9 mouse cellular contexts compared by ENCODE assay signal in the genomic region with DNA sequence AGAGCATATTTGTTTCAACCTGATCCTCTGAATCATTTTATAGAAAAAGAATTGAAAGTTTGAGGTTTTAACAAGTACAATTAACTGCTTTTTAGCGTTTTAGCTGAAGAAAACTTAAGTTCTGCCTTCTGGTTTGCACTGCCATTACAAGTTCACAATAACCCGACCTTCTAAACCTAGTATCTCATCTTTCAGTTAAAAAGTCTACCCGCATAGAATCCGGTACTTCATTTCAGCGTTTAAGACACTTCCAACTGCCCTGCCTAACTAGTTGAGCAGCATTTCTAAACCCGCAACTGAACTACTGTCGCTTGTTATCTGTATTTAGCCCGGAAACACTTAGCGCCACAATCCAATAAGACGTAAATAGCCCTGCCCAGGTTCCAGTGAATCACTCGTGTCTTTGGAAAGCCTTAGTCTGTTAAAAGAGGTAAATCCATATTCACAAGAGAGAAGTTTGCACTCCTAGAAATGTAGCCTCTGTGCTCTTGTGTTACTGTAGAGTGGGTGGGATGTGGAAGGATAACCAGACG. TPM values are rescaled to one million over a fixed set of nuclear protein-coding genes. Genes with fewer than 3 reads are reported as not detected.
A peak's percentile ranks its signal among the peaks of the same experiment; 100 is the strongest.
DNase-seq lines count a peak whose midpoint lies in the region; ATAC-seq and TF ChIP-seq lines count a peak whose summit lies in the region.
"Had no signal": no experiment of that assay in that cellular context is flagged by ENCODE, and none has a peak within 500 bp of the region (broad histone marks: within the 10 kb centered on the region; RNA-seq: fewer than 3 reads in every experiment).

No protein-coding gene starts in this region.

- H3K9ac ChIP-seq in limb, embryonic 14.5 days (ENCODE audit: low read depth, low read length, severe bottlenecking): no peak overlapping the region
- no peak overlapping the region for H3K9ac ChIP-seq in stomach, embryonic 15.5 days

- peak overlapping the region; percentile 95 for H3K4me3 ChIP-seq in megakaryocyte, embryonic 14.5 days (replicated peaks)
- H3K4me3 ChIP-seq in limb, embryonic 14.5 days (replicated peaks; ENCODE audit: low read length): peak overlapping the region; percentile 82
- H3K4me3 ChIP-seq in stomach, embryonic 15.5 days (replicated peaks): peak overlapping the region; percentile 58

- H3K4me2 ChIP-seq in limb, embryonic 14.5 days (replicated peaks; ENCODE audit: low read depth, low read length, severe bottlenecking): peak overlapping the region; percentile 81
- peak overlapping the region; percentile 66 for H3K4me2 ChIP-seq in stomach, embryonic 15.5 days

- no peak for TF ChIP-seq POLR2A in limb, embryonic 14.5 days (IDR thresholded peaks at IDR 0.05; ENCODE audit: borderline replicate concordance, extremely low read depth, insufficient read depth, insufficient read length)

- no peaks in the 10 kb centered on the region for H3K27me3 ChIP-seq in megakaryocyte, embryonic 14.5 days (replicated peaks)
- H3K27me3 ChIP-seq in limb, embryonic 14.5 days (ENCODE audit: control insufficient read depth, insufficient read depth, low read length): no peaks in the 10 kb centered on the region
- no peaks in the 10 kb centered on the region for H3K27me3 ChIP-seq in stomach, embryonic 15.5 days (replicated peaks)

- ATAC-seq in megakaryocyte, adult 5-6 weeks (ENCODE audit: poor library complexity, severe bottlenecking): no peak
- no peak for ATAC-seq in limb, embryonic 14.5 days (ENCODE audit: low FRiP score, low read depth)
- no peak for ATAC-seq in stomach, embryonic 15.5 days (ENCODE audit: insufficient read depth, low FRiP score, low read depth)

- H3K9me3 ChIP-seq in megakaryocyte, embryonic 14.5 days: no peaks in the 10 kb centered on the region
- H3K9me3 ChIP-seq in limb, embryonic 14.5 days (ENCODE audit: control insufficient read depth, low read length): no peaks in the 10 kb centered on the region
- no peaks in the 10 kb centered on the region for H3K9me3 ChIP-seq in stomach, embryonic 15.5 days

- peak; percentile 53 for DNase-seq in cerebellum, adult 9-10 months
- DNase-seq in cerebellum, postnatal 25 days: no peak
- no peak for DNase-seq in limb, embryonic 14.5 days (ENCODE audit: low spot score)
- DNase-seq in MN1 (ENCODE audit: low spot score): no peak
- no peak for DNase-seq in gastrocnemius, postnatal 25 days

- H3K27ac ChIP-seq in limb, embryonic 14.5 days (replicated peaks; ENCODE audit: low read depth, low read length): no peak overlapping the region
- H3K27ac ChIP-seq in stomach, embryonic 15.5 days: peak overlapping the region; percentile 84; the same call in 1 of the 2 replicates

- WGBS in limb, embryonic 14.5 days: 61% methylated on average over 12 of the region's 12 CpGs
- WGBS in stomach, embryonic 15.5 days: 54% methylated on average over 12 of the region's 12 CpGs

- peaks cover 15% of the 10 kb centered on the region for H3K36me3 ChIP-seq in megakaryocyte, embryonic 14.5 days (replicated peaks; ENCODE audit: low read length)
- no peaks in the 10 kb centered on the region; the same call in 1 of the 2 replicates for H3K36me3 ChIP-seq in limb, embryonic 14.5 days (ENCODE audit: control insufficient read depth, insufficient read depth, low read length)
- H3K36me3 ChIP-seq in stomach, embryonic 15.5 days: no peaks in the 10 kb centered on the region

- H3K4me1 ChIP-seq in megakaryocyte, embryonic 14.5 days: peaks cover 47% of the 10 kb centered on the region
- peaks cover 19% of the 10 kb centered on the region for H3K4me1 ChIP-seq in limb, embryonic 14.5 days (ENCODE audit: control insufficient read depth, insufficient read depth, low read length)
- peaks cover 24% of the 10 kb centered on the region for H3K4me1 ChIP-seq in stomach, embryonic 15.5 days

RNA-seq across cellular contexts. Expression of a gene that starts 0.7 kb away (rescaled TPM):
- 17.3 and 19.7 TPM in 2 replicates for polyA plus RNA-seq in megakaryocyte, embryonic 14.5 days (2012; ENCODE audit: insufficient read depth, low replicate concordance)
- 11.0 and 13.9 TPM in 2 replicates for total RNA-seq in megakaryocyte, adult 5-6 weeks (2015)
- 10.0 and 16.5 TPM in 2 replicates for total RNA-seq in megakaryocyte, adult 5-6 weeks (2017)
- polyA plus RNA-seq in limb, embryonic 14.5 days (2012; rRNA removed): 27.7 and 31.9 TPM in 2 replicates
- 58.4 and 58.7 TPM in 2 replicates for polyA plus RNA-seq in limb, embryonic 14.5 days (2014; fragmentation: Nextera tagmentation; extraction: Ambion mirVana)
- 43.1 and 44.1 TPM in 2 replicates for polyA plus RNA-seq in stomach, embryonic 15.5 days (2015; fragmentation: Nextera tagmentation; extraction: Ambion mirVana)
- total RNA-seq in gastrocnemius, postnatal 25 days (2021): 10 to 100 TPM; 17.6 to 17.9 TPM

RNA-seq across cellular contexts. Expression of a gene that starts 0.8 kb away (rescaled TPM):
- 15.0 and 54.8 TPM in 2 replicates for polyA plus RNA-seq in megakaryocyte, embryonic 14.5 days (2012; ENCODE audit: insufficient read depth, low replicate concordance)
- 136 and 154 TPM in 2 replicates for total RNA-seq in megakaryocyte, adult 5-6 weeks (2015)
- 84.1 and 86.7 TPM in 2 replicates for total RNA-seq in megakaryocyte, adult 5-6 weeks (2017)
- polyA plus RNA-seq in limb, embryonic 14.5 days (2012; rRNA removed): 248 and 505 TPM in 2 replicates
- polyA plus RNA-seq in limb, embryonic 14.5 days (2014; fragmentation: Nextera tagmentation; extraction: Ambion mirVana): 404 and 419 TPM in 2 replicates
- polyA plus RNA-seq in stomach, embryonic 15.5 days (2015; fragmentation: Nextera tagmentation; extraction: Ambion mirVana): 436 and 440 TPM in 2 replicates
- total RNA-seq in gastrocnemius, postnatal 25 days (2021): 10 to 100 TPM; 61.6 to 75.4 TPM

RNA-seq across cellular contexts. Expression of a gene that starts 30.0 kb away (rescaled TPM):
- polyA plus RNA-seq in megakaryocyte, embryonic 14.5 days (2012; ENCODE audit: insufficient read depth, low replicate concordance): not detected in 2 replicates
- total RNA-seq in megakaryocyte, adult 5-6 weeks (2015): not detected in 2 replicates
- 0.11 TPM in 1 of 2 replicates, not detected in the other for total RNA-seq in megakaryocyte, adult 5-6 weeks (2017)
- polyA plus RNA-seq in limb, embryonic 14.5 days (2012; rRNA removed): not detected in 2 replicates
- not detected in 2 replicates for polyA plus RNA-seq in limb, embryonic 14.5 days (2014; fragmentation: Nextera tagmentation; extraction: Ambion mirVana)
- polyA plus RNA-seq in stomach, embryonic 15.5 days (2015; fragmentation: Nextera tagmentation; extraction: Ambion mirVana): not detected in 2 replicates
- not detected for total RNA-seq in gastrocnemius, postnatal 25 days (2021)
- total RNA-seq: hematopoietic stem cell, adult 5-6 weeks had no signal
